ENCODE assay signal across 8 mouse cellular contexts in the genomic region with DNA sequence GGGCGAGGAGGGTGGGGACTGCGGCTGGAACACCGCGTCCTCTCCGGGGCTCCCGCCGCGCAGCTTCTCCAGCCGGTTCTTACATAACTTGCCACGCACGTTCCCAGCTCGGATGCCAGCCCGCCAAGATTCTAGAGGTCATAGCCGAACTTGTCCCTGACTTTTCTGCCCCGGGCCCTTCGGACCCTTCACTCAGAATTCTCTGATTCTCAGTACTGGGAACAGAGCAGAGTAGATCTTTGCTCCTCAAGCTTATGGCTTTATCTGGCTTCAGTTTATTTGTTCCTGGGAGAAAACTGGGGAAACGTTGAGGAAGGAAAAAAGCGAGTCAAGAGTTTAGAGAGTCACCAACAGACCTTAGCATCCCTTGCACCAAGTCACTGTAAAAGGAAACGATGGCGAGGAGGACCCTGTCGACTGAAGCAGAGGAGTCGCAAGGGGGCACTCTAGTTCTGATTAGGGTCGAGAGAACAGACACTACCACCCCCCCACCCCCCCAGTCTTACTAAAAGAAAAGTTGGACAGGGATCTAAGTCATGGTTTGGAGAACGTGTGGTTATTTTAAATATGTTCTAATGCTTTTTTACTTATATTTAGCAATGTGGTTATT. TPM values are rescaled to one million over a fixed set of nuclear protein-coding genes. Genes with fewer than 3 reads are reported as not detected.
DNase-seq lines count a peak whose midpoint lies in the region; ATAC-seq and TF ChIP-seq lines count a peak whose summit lies in the region.

No protein-coding gene starts in this region.

- H3K4me2 ChIP-seq in forebrain, embryonic 11.5 days (ENCODE audit: low read depth, low read length, severe bottlenecking): peak overlapping the region; percentile 99
- H3K4me2 ChIP-seq in heart, postnatal 0 days (ENCODE audit: low read depth, low read length): peak overlapping the region; percentile 75
- H3K4me2 ChIP-seq in liver, embryonic 16.5 days (ENCODE audit: low read depth, low read length): peak overlapping the region; percentile 95
- peak overlapping the region; percentile 98 for H3K4me2 ChIP-seq in neural tube, embryonic 14.5 days (ENCODE audit: low read depth, low read length)

- H3K9me3 ChIP-seq in forebrain, embryonic 11.5 days (ENCODE audit: control insufficient read depth, low read length): no peaks in the 10 kb centered on the region
- H3K9me3 ChIP-seq in heart, postnatal 0 days (replicated peaks; ENCODE audit: control insufficient read depth, low read length): no peaks in the 10 kb centered on the region
- H3K9me3 ChIP-seq in liver, embryonic 16.5 days (replicated peaks; ENCODE audit: control insufficient read depth, low read length): no peaks in the 10 kb centered on the region
- no peaks in the 10 kb centered on the region for H3K9me3 ChIP-seq in neural tube, embryonic 14.5 days (ENCODE audit: control insufficient read depth, low read length)

- no peaks in the 10 kb centered on the region for H3K27me3 ChIP-seq in C2C12 (ENCODE audit: control insufficient read depth, insufficient read depth, insufficient read length)
- no peaks in the 10 kb centered on the region; the same call in 1 of the 2 replicates for H3K27me3 ChIP-seq in forebrain, embryonic 11.5 days (ENCODE audit: control insufficient read depth, insufficient read depth, low read length)
- H3K27me3 ChIP-seq in heart, postnatal 0 days (ENCODE audit: control insufficient read depth, insufficient read depth, low read length): no peaks in the 10 kb centered on the region
- H3K27me3 ChIP-seq in liver, embryonic 16.5 days (ENCODE audit: control insufficient read depth, insufficient read depth, low read depth, low read length): peaks cover 11% of the 10 kb centered on the region
- no peaks in the 10 kb centered on the region for H3K27me3 ChIP-seq in neural tube, embryonic 14.5 days (ENCODE audit: control insufficient read depth, insufficient read depth, low read length)

- TF ChIP-seq CTCF in C2C12 (IDR thresholded peaks at IDR 0.05; ENCODE audit: control insufficient read depth, insufficient read depth, insufficient read length): peak; percentile 28
- peak; percentile 66 for TF ChIP-seq CTCF in heart, postnatal 0 days (IDR thresholded peaks at IDR 0.05; ENCODE audit: low read depth)

- no peak overlapping the region for H3K27ac ChIP-seq in forebrain, embryonic 11.5 days (ENCODE audit: low read depth, low read length)
- peak overlapping the region; percentile 65 for H3K27ac ChIP-seq in heart, postnatal 0 days (ENCODE audit: low read depth)
- no peak overlapping the region for H3K27ac ChIP-seq in liver, embryonic 16.5 days (ENCODE audit: low read length)
- H3K27ac ChIP-seq in neural tube, embryonic 14.5 days (ENCODE audit: low read depth, low read length): no peak overlapping the region

- H3K4me3 ChIP-seq in C2C12 (ENCODE audit: insufficient read depth, poor library complexity, severe bottlenecking): peak overlapping the region; percentile 41
- peak overlapping the region; percentile 51 for H3K4me3 ChIP-seq in forebrain, embryonic 11.5 days (ENCODE audit: low read depth, low read length)
- H3K4me3 ChIP-seq in heart, postnatal 0 days (ENCODE audit: low read depth, low read length): peak overlapping the region; percentile 39
- H3K4me3 ChIP-seq in liver, embryonic 16.5 days (ENCODE audit: low read depth, low read length): peak overlapping the region; percentile 54
- peak overlapping the region; percentile 50 for H3K4me3 ChIP-seq in neural tube, embryonic 14.5 days (ENCODE audit: low read depth, low read length)

- no peak for ATAC-seq in forebrain, embryonic 11.5 days (replicated peaks; ENCODE audit: low FRiP score)
- ATAC-seq in heart, postnatal 0 days (ENCODE audit: insufficient read depth, low read depth): peak; percentile 29; the same call in 1 of the 2 replicates
- no peak for ATAC-seq in liver, embryonic 16.5 days (ENCODE audit: low read depth)
- ATAC-seq in neural tube, embryonic 14.5 days (ENCODE audit: low read depth): no peak

- no peak for TF ChIP-seq EP300 in heart, postnatal 0 days (IDR thresholded peaks at IDR 0.05; ENCODE audit: low read depth)

- H3K79me3 ChIP-seq in C2C12 (ENCODE audit: low read depth): no peaks in the 10 kb centered on the region

- peak overlapping the region; percentile 82 for H3ac ChIP-seq in C2C12 (ENCODE audit: control insufficient read depth, insufficient read length, low read depth)

- peaks cover 10% of the 10 kb centered on the region for H3K4me1 ChIP-seq in forebrain, embryonic 11.5 days (replicated peaks; ENCODE audit: control insufficient read depth, insufficient read depth, low read length)
- peaks cover 7% of the 10 kb centered on the region for H3K4me1 ChIP-seq in heart, postnatal 0 days (ENCODE audit: control insufficient read depth, insufficient read depth)
- H3K4me1 ChIP-seq in liver, embryonic 16.5 days (ENCODE audit: control insufficient read depth, low read depth, low read length): peaks cover 17% of the 10 kb centered on the region
- H3K4me1 ChIP-seq in neural tube, embryonic 14.5 days (ENCODE audit: control insufficient read depth, insufficient read depth, low read length): peaks cover 7% of the 10 kb centered on the region; the same call in 1 of the 2 replicates

- no peaks in the 10 kb centered on the region for H3K36me3 ChIP-seq in C2C12 (ENCODE audit: control insufficient read depth, insufficient read depth)
- H3K36me3 ChIP-seq in forebrain, embryonic 11.5 days (ENCODE audit: control insufficient read depth, insufficient read depth, low read length): no peaks in the 10 kb centered on the region
- H3K36me3 ChIP-seq in heart, postnatal 0 days (replicated peaks; ENCODE audit: control insufficient read depth, insufficient read depth, low read length): peaks cover 20% of the 10 kb centered on the region; the same call in 1 of the 2 replicates
- no peaks in the 10 kb centered on the region for H3K36me3 ChIP-seq in liver, embryonic 16.5 days (ENCODE audit: control insufficient read depth, insufficient read depth)
- H3K36me3 ChIP-seq in neural tube, embryonic 14.5 days (ENCODE audit: control insufficient read depth, insufficient read depth, low read length): no peaks in the 10 kb centered on the region

- H3K9ac ChIP-seq in forebrain, embryonic 11.5 days (ENCODE audit: low read length): peak overlapping the region; percentile 43
- 0 out of 2 replicates have a peak overlapping the region, but pooled peaks have one; percentile 21 for H3K9ac ChIP-seq in heart, postnatal 0 days (replicated peaks; ENCODE audit: low read depth, low read length)
- peak overlapping the region; percentile 7; the same call in 1 of the 2 replicates for H3K9ac ChIP-seq in liver, embryonic 16.5 days (ENCODE audit: low read depth, low read length)
- H3K9ac ChIP-seq in neural tube, embryonic 14.5 days (replicated peaks; ENCODE audit: low read depth, low read length): no peak overlapping the region; the same call in 1 of the 2 replicates

- peak; percentile 67 for DNase-seq in adrenal gland, postnatal 25 days
- peak; percentile 67 for DNase-seq in forebrain, embryonic 11.5 days (ENCODE audit: low spot score)
- peak; percentile 82 for DNase-seq in heart, postnatal 0 days (ENCODE audit: low spot score)
- DNase-seq in kidney, postnatal 36 days: peak; percentile 85 to 91
- peak; percentile 86 for DNase-seq in thymus, postnatal 14 days

- WGBS in forebrain, embryonic 11.5 days: 3% methylated on average over 24 of the region's 24 CpGs
- 1% methylated on average over 24 of the region's 24 CpGs for WGBS in heart, postnatal 0 days
- WGBS in liver, embryonic 16.5 days (ENCODE audit: insufficient replicate concordance): 1% methylated on average over 24 of the region's 24 CpGs
- 4% methylated on average over 24 of the region's 24 CpGs for WGBS in neural tube, embryonic 14.5 days

- H3K79me2 ChIP-seq in C2C12 (ENCODE audit: control insufficient read depth, insufficient read depth): no peaks in the 10 kb centered on the region

RNA-seq across cellular contexts. Expression of gene Ciart, which starts 0.9 kb away (rescaled TPM):
- polyA plus RNA-seq in C2C12 (2012; fragmentation: generic; extraction: Trizol): 4.4 TPM
- total RNA-seq in adrenal gland, postnatal 25 days (2021): 7.9 and 8.3 TPM in 2 replicates
- polyA plus RNA-seq in forebrain, embryonic 11.5 days (2014; fragmentation: Nextera tagmentation; extraction: Ambion mirVana): 5.8 and 7.7 TPM in 2 replicates
- 2.3 and 7.3 TPM in 2 replicates for total RNA-seq in heart, postnatal 0 days (2014; rRNA removed; ENCODE audit: low replicate concordance)
- polyA plus RNA-seq in heart, postnatal 0 days (2015; fragmentation: Nextera tagmentation; extraction: Ambion mirVana): 1.8 and 1.9 TPM in 2 replicates
- polyA plus RNA-seq in liver, embryonic 16.5 days (2015; fragmentation: Nextera tagmentation; extraction: Ambion mirVana): 0.78 and 1.1 TPM in 2 replicates
- 3.3 and 4.6 TPM in 2 replicates for polyA plus RNA-seq in neural tube, embryonic 14.5 days (2014; fragmentation: Nextera tagmentation; extraction: Ambion mirVana)

RNA-seq across cellular contexts. Expression of gene BC028528, which starts 8.9 kb away (rescaled TPM):
- 8.7 TPM for polyA plus RNA-seq in C2C12 (2012; fragmentation: generic; extraction: Trizol)
- total RNA-seq in adrenal gland, postnatal 25 days (2021): 9.3 and 10.3 TPM in 2 replicates
- polyA plus RNA-seq in forebrain, embryonic 11.5 days (2014; fragmentation: Nextera tagmentation; extraction: Ambion mirVana): 7.5 and 10.3 TPM in 2 replicates
- total RNA-seq in heart, postnatal 0 days (2014; rRNA removed; ENCODE audit: low replicate concordance): 5.3 and 41.9 TPM in 2 replicates
- 38.0 and 39.2 TPM in 2 replicates for polyA plus RNA-seq in heart, postnatal 0 days (2015; fragmentation: Nextera tagmentation; extraction: Ambion mirVana)
- 5.5 and 6.8 TPM in 2 replicates for polyA plus RNA-seq in liver, embryonic 16.5 days (2015; fragmentation: Nextera tagmentation; extraction: Ambion mirVana)
- 12.3 and 25.0 TPM in 2 replicates for polyA plus RNA-seq in neural tube, embryonic 14.5 days (2014; fragmentation: Nextera tagmentation; extraction: Ambion mirVana)

RNA-seq across cellular contexts. Expression of gene Aph1a, which starts 10.8 kb away (rescaled TPM):
- polyA plus RNA-seq in C2C12 (2012; fragmentation: generic; extraction: Trizol): 79.0 TPM
- 93.3 and 145 TPM in 2 replicates for total RNA-seq in adrenal gland, postnatal 25 days (2021)
- 29.7 and 33.3 TPM in 2 replicates for polyA plus RNA-seq in forebrain, embryonic 11.5 days (2014; fragmentation: Nextera tagmentation; extraction: Ambion mirVana)
- total RNA-seq in heart, postnatal 0 days (2014; rRNA removed; ENCODE audit: low replicate concordance): 121 and 138 TPM in 2 replicates
- polyA plus RNA-seq in heart, postnatal 0 days (2015; fragmentation: Nextera tagmentation; extraction: Ambion mirVana): 42.7 and 50.8 TPM in 2 replicates
- polyA plus RNA-seq in liver, embryonic 16.5 days (2015; fragmentation: Nextera tagmentation; extraction: Ambion mirVana): 10.9 and 12.6 TPM in 2 replicates
- 27.3 and 35.4 TPM in 2 replicates for polyA plus RNA-seq in neural tube, embryonic 14.5 days (2014; fragmentation: Nextera tagmentation; extraction: Ambion mirVana)

RNA-seq across cellular contexts. Expression of gene Mrps21, which starts 11.6 kb away (rescaled TPM):
- polyA plus RNA-seq in C2C12 (2012; fragmentation: generic; extraction: Trizol): 441 TPM
- 272 and 279 TPM in 2 replicates for total RNA-seq in adrenal gland, postnatal 25 days (2021)
- 317 and 322 TPM in 2 replicates for polyA plus RNA-seq in forebrain, embryonic 11.5 days (2014; fragmentation: Nextera tagmentation; extraction: Ambion mirVana)
- total RNA-seq in heart, postnatal 0 days (2014; rRNA removed; ENCODE audit: low replicate concordance): 142 and 222 TPM in 2 replicates
- 521 and 561 TPM in 2 replicates for polyA plus RNA-seq in heart, postnatal 0 days (2015; fragmentation: Nextera tagmentation; extraction: Ambion mirVana)
- 156 and 178 TPM in 2 replicates for polyA plus RNA-seq in liver, embryonic 16.5 days (2015; fragmentation: Nextera tagmentation; extraction: Ambion mirVana)
- polyA plus RNA-seq in neural tube, embryonic 14.5 days (2014; fragmentation: Nextera tagmentation; extraction: Ambion mirVana): 272 and 277 TPM in 2 replicates

RNA-seq across cellular contexts. Expression of gene Car14, which starts 21.6 kb away (rescaled TPM):
- not detected for polyA plus RNA-seq in C2C12 (2012; fragmentation: generic; extraction: Trizol)
- 2.7 and 5.7 TPM in 2 replicates for total RNA-seq in adrenal gland, postnatal 25 days (2021)
- polyA plus RNA-seq in forebrain, embryonic 11.5 days (2014; fragmentation: Nextera tagmentation; extraction: Ambion mirVana): 49.4 and 53.6 TPM in 2 replicates
- total RNA-seq in heart, postnatal 0 days (2014; rRNA removed; ENCODE audit: low replicate concordance): 126 and 131 TPM in 2 replicates
- 137 and 144 TPM in 2 replicates for polyA plus RNA-seq in heart, postnatal 0 days (2015; fragmentation: Nextera tagmentation; extraction: Ambion mirVana)
- 14.6 and 15.4 TPM in 2 replicates for polyA plus RNA-seq in liver, embryonic 16.5 days (2015; fragmentation: Nextera tagmentation; extraction: Ambion mirVana)
- polyA plus RNA-seq in neural tube, embryonic 14.5 days (2014; fragmentation: Nextera tagmentation; extraction: Ambion mirVana): 0.12 and 0.89 TPM in 2 replicates
